Mouse (Mus musculus): ENCODE data around the gene Micu1. TPM values are rescaled to one million over a fixed set of nuclear protein-coding genes. Genes with fewer than 3 reads are reported as not detected.

Micu1 gene
- polyA plus RNA-seq, 1 experiment from 2014 or later = 42.8 TPM

GRCm38 (mm10) chr10:59787140-59787800 lies 85.0 kb downstream of the Micu1 start:
- Histone ChIP-seq H3K4me2 (no peak overlapping the region), H3K27me3 (ENCODE audit: control insufficient read depth, insufficient read depth, low read length) (no peaks in the 10 kb centered on the region), H3K4me1 (ENCODE audit: control insufficient read depth, insufficient read depth, low read length) (no peaks in the 10 kb centered on the region), H3K4me3 (ENCODE audit: low read depth, low read length) (no peak overlapping the region), H3K27ac (ENCODE audit: low read depth, low read length) (no peak overlapping the region), H3K36me3 (ENCODE audit: control insufficient read depth, insufficient read depth, low read length) (no peaks in the 10 kb centered on the region), H3K9ac (ENCODE audit: low read depth, low read length) (no peak overlapping the region), H3K9me3 (replicated peaks; ENCODE audit: control insufficient read depth, low read length) (no peaks in the 10 kb centered on the region)
- 80% methylated on average over 11 of the region's 11 CpGs for WGBS (ENCODE audit: insufficient replicate concordance)
- ATAC-seq (replicated peaks; ENCODE audit: insufficient number of reproducible peaks, low FRiP score, low TSS enrichment) = no peak

- ATAC-seq (replicated peaks; ENCODE audit: insufficient number of reproducible peaks, low FRiP score, low TSS enrichment) = no peak
- Histone ChIP-seq H3K4me2 (no peak overlapping the region), H3K9ac (ENCODE audit: low read depth, low read length) (no peak overlapping the region), H3K27ac (ENCODE audit: low read depth, low read length) (no peak overlapping the region), H3K4me1 (ENCODE audit: control insufficient read depth, insufficient read depth, low read length) (no peaks in the 10 kb centered on the region), H3K36me3 (ENCODE audit: control insufficient read depth, insufficient read depth, low read length) (no peaks in the 10 kb centered on the region), H3K27me3 (ENCODE audit: control insufficient read depth, insufficient read depth, low read length) (no peaks in the 10 kb centered on the region), H3K9me3 (replicated peaks; ENCODE audit: control insufficient read depth, low read length) (no peaks in the 10 kb centered on the region), H3K4me3 (ENCODE audit: low read depth, low read length) (no peak overlapping the region)
- 67% methylated on average over 8 of the region's 8 CpGs for WGBS (ENCODE audit: insufficient replicate concordance)
These were observed 85.6 kb downstream of the Micu1 start for GRCm38 (mm10) chr10:59787870-59788269.

GRCm38 (mm10) chr10:59790291-59790929 lies 88.1 kb downstream of the Micu1 start:
- Histone ChIP-seq H3K4me3 (ENCODE audit: low read depth, low read length) (no peak overlapping the region), H3K27ac (ENCODE audit: low read depth, low read length) (no peak overlapping the region), H3K27me3 (ENCODE audit: control insufficient read depth, insufficient read depth, low read length) (no peaks in the 10 kb centered on the region), H3K4me2 (no peak overlapping the region), H3K9me3 (replicated peaks; ENCODE audit: control insufficient read depth, low read length) (no peaks in the 10 kb centered on the region), H3K36me3 (ENCODE audit: control insufficient read depth, insufficient read depth, low read length) (no peaks in the 10 kb centered on the region), H3K4me1 (ENCODE audit: control insufficient read depth, insufficient read depth, low read length) (no peaks in the 10 kb centered on the region), H3K9ac (ENCODE audit: low read depth, low read length) (no peak overlapping the region)
- no peak for ATAC-seq (replicated peaks; ENCODE audit: insufficient number of reproducible peaks, low FRiP score, low TSS enrichment)
- 82% methylated on average over 11 of the region's 11 CpGs for WGBS (ENCODE audit: insufficient replicate concordance)

GRCm38 (mm10) chr10:59791896-59792295 lies 89.6 kb downstream of the Micu1 start:
- H3K4me3 ChIP-seq (ENCODE audit: low read depth, low read length) = no peak overlapping the region
- no peaks in the 10 kb centered on the region for H3K27me3 ChIP-seq (ENCODE audit: control insufficient read depth, insufficient read depth, low read length)
- no peak overlapping the region for H3K27ac ChIP-seq (ENCODE audit: low read depth, low read length)
- H3K9ac ChIP-seq (ENCODE audit: low read depth, low read length) = no peak overlapping the region
- H3K36me3 ChIP-seq (ENCODE audit: control insufficient read depth, insufficient read depth, low read length) = peaks cover 6% of the 10 kb centered on the region
- no peaks in the 10 kb centered on the region for H3K9me3 ChIP-seq (replicated peaks; ENCODE audit: control insufficient read depth, low read length)
- ATAC-seq (replicated peaks; ENCODE audit: insufficient number of reproducible peaks, low FRiP score, low TSS enrichment) = no peak
- 62% methylated on average over 5 of the region's 5 CpGs for WGBS (ENCODE audit: insufficient replicate concordance)
- H3K4me2 ChIP-seq = no peak overlapping the region
- H3K4me1 ChIP-seq (ENCODE audit: control insufficient read depth, insufficient read depth, low read length) = no peaks in the 10 kb centered on the region

GRCm38 (mm10) chr10:59792575-59793176 lies 90.4 kb downstream of the Micu1 start:
- Histone ChIP-seq H3K4me1 (ENCODE audit: control insufficient read depth, insufficient read depth, low read length) (no peaks in the 10 kb centered on the region), H3K9me3 (replicated peaks; ENCODE audit: control insufficient read depth, low read length) (no peaks in the 10 kb centered on the region), H3K36me3 (ENCODE audit: control insufficient read depth, insufficient read depth, low read length) (peaks cover 6% of the 10 kb centered on the region), H3K9ac (ENCODE audit: low read depth, low read length) (no peak overlapping the region), H3K4me3 (ENCODE audit: low read depth, low read length) (no peak overlapping the region), H3K27me3 (ENCODE audit: control insufficient read depth, insufficient read depth, low read length) (no peaks in the 10 kb centered on the region), H3K4me2 (no peak overlapping the region), H3K27ac (ENCODE audit: low read depth, low read length) (no peak overlapping the region)
- no peak for ATAC-seq (replicated peaks; ENCODE audit: insufficient number of reproducible peaks, low FRiP score, low TSS enrichment)
- WGBS (ENCODE audit: insufficient replicate concordance) = 83% methylated on average over 9 of the region's 9 CpGs

- WGBS (ENCODE audit: insufficient replicate concordance) = 44% methylated on average over 3 of the region's 3 CpGs
- H3K4me2 ChIP-seq = no peak overlapping the region
- ATAC-seq (replicated peaks; ENCODE audit: insufficient number of reproducible peaks, low FRiP score, low TSS enrichment) = no peak
These were observed 91.2 kb downstream of the Micu1 start for GRCm38 (mm10) chr10:59793454-59793853.

GRCm38 (mm10) chr10:59795085-59795484 lies 92.8 kb downstream of the Micu1 start:
- H3K27ac ChIP-seq (ENCODE audit: low read depth, low read length) = no peak overlapping the region
- H3K4me3 ChIP-seq (ENCODE audit: low read depth, low read length) = no peak overlapping the region
- no peak overlapping the region for H3K4me2 ChIP-seq
- 84% methylated on average over 7 of the region's 7 CpGs for WGBS (ENCODE audit: insufficient replicate concordance)
- no peaks in the 10 kb centered on the region for H3K27me3 ChIP-seq (ENCODE audit: control insufficient read depth, insufficient read depth, low read length)
- H3K4me1 ChIP-seq (ENCODE audit: control insufficient read depth, insufficient read depth, low read length) = peaks cover 9% of the 10 kb centered on the region
- no peak overlapping the region for H3K9ac ChIP-seq (ENCODE audit: low read depth, low read length)
- peaks cover 6% of the 10 kb centered on the region for H3K36me3 ChIP-seq (ENCODE audit: control insufficient read depth, insufficient read depth, low read length)
- H3K9me3 ChIP-seq (replicated peaks; ENCODE audit: control insufficient read depth, low read length) = no peaks in the 10 kb centered on the region
- no peak for ATAC-seq (replicated peaks; ENCODE audit: insufficient number of reproducible peaks, low FRiP score, low TSS enrichment)

More at GRCm38 (mm10) chr10:59793454-59793853, 91.2 kb downstream of the Micu1 start:
- no peak overlapping the region for H3K27ac ChIP-seq (ENCODE audit: low read depth, low read length)
- H3K36me3 ChIP-seq (ENCODE audit: control insufficient read depth, insufficient read depth, low read length) = peaks cover 6% of the 10 kb centered on the region
- H3K9me3 ChIP-seq (replicated peaks; ENCODE audit: control insufficient read depth, low read length) = no peaks in the 10 kb centered on the region
- no peak overlapping the region for H3K4me3 ChIP-seq (ENCODE audit: low read depth, low read length)
- H3K27me3 ChIP-seq (ENCODE audit: control insufficient read depth, insufficient read depth, low read length) = no peaks in the 10 kb centered on the region
- no peaks in the 10 kb centered on the region for H3K4me1 ChIP-seq (ENCODE audit: control insufficient read depth, insufficient read depth, low read length)
- no peak overlapping the region for H3K9ac ChIP-seq (ENCODE audit: low read depth, low read length)

- no peaks in the 10 kb centered on the region for H3K27me3 ChIP-seq (ENCODE audit: control insufficient read depth, insufficient read depth, low read length)
- 85% methylated on average over 4 of the region's 4 CpGs for WGBS (ENCODE audit: insufficient replicate concordance)
- H3K9ac ChIP-seq (ENCODE audit: low read depth, low read length) = no peak overlapping the region
- peaks cover 12% of the 10 kb centered on the region for H3K4me1 ChIP-seq (ENCODE audit: control insufficient read depth, insufficient read depth, low read length)
- no peak overlapping the region for H3K4me3 ChIP-seq (ENCODE audit: low read depth, low read length)
- H3K9me3 ChIP-seq (replicated peaks; ENCODE audit: control insufficient read depth, low read length) = no peaks in the 10 kb centered on the region
- peaks cover 6% of the 10 kb centered on the region for H3K36me3 ChIP-seq (ENCODE audit: control insufficient read depth, insufficient read depth, low read length)
- no peak overlapping the region for H3K27ac ChIP-seq (ENCODE audit: low read depth, low read length)
- no peak overlapping the region for H3K4me2 ChIP-seq
- ATAC-seq (replicated peaks; ENCODE audit: insufficient number of reproducible peaks, low FRiP score, low TSS enrichment) = no peak
These were observed 93.6 kb downstream of the Micu1 start for GRCm38 (mm10) chr10:59795902-59796301.

Data from heart, embryonic 11.5 days (tissue).